Mouse (Mus musculus) lung, postnatal 0 days (tissue): ENCODE measurements at regions not wholly inside any gene's neighbourhood (a gene's known extent, or its start where the extent isn't known, plus 50 kb on each side); places are given as distances from the start of the nearest gene placed in this dataset.

Experiments
- ATAC-seq: fragments of 200-750 bp; cut with Nextera tagmentation; 2 replicates; pipeline ENCODE4 v1.8.0; 2017; ENCODE audit warnings: moderate library complexity
- DNase-seq: peaks from one replicate; pipeline ENCODE4 v3.0.0-alpha.2; 2016; ENCODE audit warnings: low spot score
- H3K27ac ChIP-seq: fragments of 300-500 bp; sonication (generic); 2 replicates; pipeline ENCODE4 v1.5.1; 2014; ENCODE audit warnings: antibody characterized with exemption, mild to moderate bottlenecking, low read length, mixed read lengths
- H3K27me3 ChIP-seq: fragments of 300-500 bp; sonication (generic); replicated peaks from 2 replicates; pipeline ENCODE4 v1.6.1; 2014; ENCODE audit warnings: low read length, mixed read lengths; ENCODE audit not compliant: insufficient read depth
- H3K36me3 ChIP-seq: fragments of 300-500 bp; sonication (generic); 2 replicates; pipeline ENCODE4 v1.6.1; 2014; ENCODE audit warnings: low read length, mixed read lengths; ENCODE audit not compliant: insufficient read depth
- H3K4me1 ChIP-seq: fragments of 300-500 bp; sonication (generic); 2 replicates; pipeline ENCODE4 v1.6.1; 2014; ENCODE audit warnings: antibody characterized with exemption, low read depth, low read length, mixed read lengths; ENCODE audit not compliant: insufficient read depth
- H3K4me2 ChIP-seq: fragments of 300-500 bp; sonication (generic); replicated peaks from 2 replicates; pipeline ENCODE4 v1.6.1; 2014; ENCODE audit warnings: low read depth, mild to moderate bottlenecking, low read length, moderate library complexity, mixed read lengths
- H3K4me3 ChIP-seq: fragments of 300-500 bp; sonication (generic); 2 replicates; pipeline ENCODE4 v1.5.1; 2014; ENCODE audit warnings: low read depth, low read length
- H3K9ac ChIP-seq: fragments of 300-500 bp; sonication (generic); replicated peaks from 2 replicates; pipeline ENCODE4 v1.6.1; 2014; ENCODE audit warnings: low read depth, mild to moderate bottlenecking
- H3K9me3 ChIP-seq: fragments of 300-500 bp; sonication (generic); 2 replicates; pipeline ENCODE4 v1.6.1; 2016; ENCODE audit warnings: low read length, mixed read lengths
- CTCF ChIP-seq: IDR thresholded peaks from 2 replicates; pipeline ENCODE4 v1.5.1; 2016; ENCODE audit warnings: antibody characterized with exemption, mild to moderate bottlenecking
- EP300 ChIP-seq: IDR thresholded peaks from 2 replicates; pipeline ENCODE4 v1.6.1; 2016; ENCODE audit warnings: antibody characterized with exemption, mild to moderate bottlenecking, control low read depth
- WGBS: fragments of 180-500 bp; shearing (Covaris S2); extraction: QIAGEN DNeasy Blood & Tissue Kit; methylation state at CpG from one replicate; pipeline ENCODE4 v1.1.7; 2014; 5-methylcytosine and 5-hydroxymethylcytosine counted together

GRCm38 (mm10) chr9:34143131-34143795 lies 342.4 kb upstream of the Kirrel3 start:
- ATAC-seq (no peak), DNase-seq (no peak)
- Histone ChIP-seq H3K4me2 (no peak overlapping the region), H3K27ac (no peak overlapping the region), H3K9ac (no peak overlapping the region), H3K4me3 (no peak overlapping the region), H3K4me1 (no peaks in the 10 kb centered on the region), H3K9me3 (no peaks in the 10 kb centered on the region), H3K36me3 (no peaks in the 10 kb centered on the region), H3K27me3 (no peaks in the 10 kb centered on the region)
- WGBS: 64% methylated on average over 4 of the region's 4 CpGs
- no peak for TF ChIP-seq EP300
- TF ChIP-seq CTCF: no peak

GRCm38 (mm10) chr9:34155240-34156019 lies 330.3 kb upstream of the Kirrel3 start:
- ATAC-seq (no peak), DNase-seq (no peak)
- Histone ChIP-seq H3K4me2 (no peak overlapping the region), H3K4me1 (no peaks in the 10 kb centered on the region), H3K9ac (no peak overlapping the region), H3K36me3 (no peaks in the 10 kb centered on the region), H3K27me3 (no peaks in the 10 kb centered on the region), H3K9me3 (no peaks in the 10 kb centered on the region), H3K27ac (no peak overlapping the region), H3K4me3 (no peak overlapping the region)
- TF ChIP-seq EP300: no peak
- TF ChIP-seq CTCF: no peak
- 48% methylated on average over 11 of the region's 11 CpGs for WGBS

- H3K36me3 ChIP-seq: no peaks in the 10 kb centered on the region
- no peaks in the 10 kb centered on the region for H3K9me3 ChIP-seq
- no peak for ATAC-seq
- H3K4me2 ChIP-seq: no peak overlapping the region
- H3K9ac ChIP-seq: no peak overlapping the region
- 32% methylated on average over 3 of the region's 3 CpGs for WGBS
- peak; percentile 13 for DNase-seq
- no peak overlapping the region for H3K4me3 ChIP-seq
- no peaks in the 10 kb centered on the region for H3K27me3 ChIP-seq
- no peaks in the 10 kb centered on the region for H3K4me1 ChIP-seq
- no peak overlapping the region for H3K27ac ChIP-seq
- TF ChIP-seq EP300: no peak
- TF ChIP-seq CTCF: no peak
Observed at GRCm38 (mm10) chr9:34156581-34156980, 329.1 kb upstream of the Kirrel3 start.

- Histone ChIP-seq H3K9me3 (no peaks in the 10 kb centered on the region), H3K9ac (no peak overlapping the region), H3K27me3 (no peaks in the 10 kb centered on the region), H3K36me3 (no peaks in the 10 kb centered on the region), H3K4me2 (no peak overlapping the region), H3K4me1 (no peaks in the 10 kb centered on the region), H3K4me3 (no peak overlapping the region), H3K27ac (no peak overlapping the region)
- ATAC-seq: no peak
- DNase-seq: no peak
- WGBS: 55% methylated on average over 3 of the region's 3 CpGs
- no peak for TF ChIP-seq CTCF
- no peak for TF ChIP-seq EP300
Observed at GRCm38 (mm10) chr9:34161119-34161518, 324.6 kb upstream of the Kirrel3 start.

- H3K36me3 ChIP-seq: no peaks in the 10 kb centered on the region
- 70% methylated on average over 4 of the region's 4 CpGs for WGBS
- no peaks in the 10 kb centered on the region for H3K9me3 ChIP-seq
- DNase-seq: no peak
- no peaks in the 10 kb centered on the region for H3K27me3 ChIP-seq
- no peak overlapping the region for H3K27ac ChIP-seq
- no peak overlapping the region for H3K4me2 ChIP-seq
- TF ChIP-seq CTCF (no peak), EP300 (no peak)
- ATAC-seq: no peak
- no peak overlapping the region for H3K4me3 ChIP-seq
- no peak overlapping the region for H3K9ac ChIP-seq
- H3K4me1 ChIP-seq: no peaks in the 10 kb centered on the region
Observed at GRCm38 (mm10) chr9:34186314-34186713, 299.4 kb upstream of the Kirrel3 start.

- ATAC-seq (no peak), DNase-seq (no peak)
- Histone ChIP-seq H3K9ac (no peak overlapping the region), H3K4me3 (no peak overlapping the region), H3K27ac (no peak overlapping the region), H3K4me2 (no peak overlapping the region), H3K9me3 (no peaks in the 10 kb centered on the region), H3K4me1 (no peaks in the 10 kb centered on the region), H3K36me3 (no peaks in the 10 kb centered on the region), H3K27me3 (no peaks in the 10 kb centered on the region)
- TF ChIP-seq CTCF (no peak), EP300 (no peak)
Observed at GRCm38 (mm10) chr9:34192542-34192941, 293.2 kb upstream of the Kirrel3 start.
